Mouse (Mus musculus): ENCODE data around the gene Iqcd. TPM values are rescaled to one million over a fixed set of nuclear protein-coding genes. Genes with fewer than 3 reads are reported as not detected.

The Iqcd gene
- polyA plus RNA-seq, 1 experiment from 2014 or later: 1.1 TPM

Other genes starting within 250 kb of the Iqcd start
- 9.6 and 16.0 TPM in 2 replicates for gene Lhx5, start 157.3 kb upstream of the Iqcd start, polyA plus RNA-seq (2015; fragmentation: Nextera tagmentation; extraction: Ambion mirVana)
- 4.8 and 5.1 TPM in 2 replicates for gene Sdsl, start 116.2 kb upstream of the Iqcd start, polyA plus RNA-seq (2015; fragmentation: Nextera tagmentation; extraction: Ambion mirVana)
- not detected in 2 replicates for gene Sds, start 112.5 kb upstream of the Iqcd start, polyA plus RNA-seq (2015; fragmentation: Nextera tagmentation; extraction: Ambion mirVana)
- 22.8 and 22.9 TPM in 2 replicates for gene Plbd2, start 85.4 kb upstream of the Iqcd start, polyA plus RNA-seq (2015; fragmentation: Nextera tagmentation; extraction: Ambion mirVana)
- gene Slc8b1, start 77.8 kb upstream of the Iqcd start, polyA plus RNA-seq (2015; fragmentation: Nextera tagmentation; extraction: Ambion mirVana): 2.1 and 2.5 TPM in 2 replicates
- gene Tpcn1, start 343 bp upstream of the Iqcd start, polyA plus RNA-seq (2015; fragmentation: Nextera tagmentation; extraction: Ambion mirVana): 14.8 and 15.8 TPM in 2 replicates
- 19.0 TPM in 2 replicates for gene Rita1, start 23.6 kb downstream of the Iqcd start, polyA plus RNA-seq (2015; fragmentation: Nextera tagmentation; extraction: Ambion mirVana)
- gene Ddx54, start 23.7 kb downstream of the Iqcd start, polyA plus RNA-seq (2015; fragmentation: Nextera tagmentation; extraction: Ambion mirVana): 45.3 and 48.0 TPM in 2 replicates
- 0.65 TPM in 1 of 2 replicates, not detected in the other for gene Cfap73, start 45.2 kb downstream of the Iqcd start, polyA plus RNA-seq (2015; fragmentation: Nextera tagmentation; extraction: Ambion mirVana)
- 0.27 and 0.79 TPM in 2 replicates for gene Rasal1, start 59.8 kb downstream of the Iqcd start, polyA plus RNA-seq (2015; fragmentation: Nextera tagmentation; extraction: Ambion mirVana)
- gene Dtx1, start 122.9 kb downstream of the Iqcd start, polyA plus RNA-seq (2015; fragmentation: Nextera tagmentation; extraction: Ambion mirVana): 17.9 and 18.1 TPM in 2 replicates
- gene Oas2, start 160.8 kb downstream of the Iqcd start, polyA plus RNA-seq (2015; fragmentation: Nextera tagmentation; extraction: Ambion mirVana): 0.09 TPM in 1 of 2 replicates, not detected in the other
- gene Oas3, start 188.6 kb downstream of the Iqcd start, polyA plus RNA-seq (2015; fragmentation: Nextera tagmentation; extraction: Ambion mirVana): 0.11 and 0.17 TPM in 2 replicates
- gene Oas1e, start 206.5 kb downstream of the Iqcd start, polyA plus RNA-seq (2015; fragmentation: Nextera tagmentation; extraction: Ambion mirVana): not detected in 2 replicates
- gene Oas1c, start 223.5 kb downstream of the Iqcd start, polyA plus RNA-seq (2015; fragmentation: Nextera tagmentation; extraction: Ambion mirVana): 0.26 and 0.60 TPM in 2 replicates